ENCODE assay signal across 48 mouse cellular contexts in genomic region chr5:97462856-97463255, GRCm38 (mm10). TPM values are rescaled to one million over a fixed set of nuclear protein-coding genes. Genes with fewer than 3 reads are reported as not detected.
"Had no signal": no experiment of that assay in that cellular context is flagged by ENCODE, and none has a peak within 500 bp of the region (broad histone marks: within the 10 kb centered on the region; RNA-seq: fewer than 3 reads in every experiment).

No protein-coding gene starts in this region.

- DNase-seq: heart, postnatal 10 days; heart, postnatal 14 days; heart, postnatal 36 days; heart, postnatal 4 days; kidney, adult 11 months; kidney, adult 18-20 months; kidney, adult 2 months; kidney, adult 8-10 months; kidney, adult 9 months; kidney, postnatal 10 days; kidney, postnatal 14 days; kidney, postnatal 25 days; kidney, postnatal 36 days; kidney, postnatal 4 days; layer of hippocampus, adult 9-11 months; layer of hippocampus, postnatal 36 days had no signal

RNA-seq across cellular contexts. Expression of gene Gk2, which starts 6.0 kb away (rescaled TPM):
- total RNA-seq: heart, postnatal 10 days; heart, postnatal 14 days; heart, postnatal 25 days; heart, postnatal 36 days; heart, postnatal 4 days; hematopoietic stem cell, adult 5-6 weeks; hindbrain, postnatal 0 days; layer of hippocampus, adult 18-20 months; layer of hippocampus, adult 2 months; layer of hippocampus, adult 8-10 months; layer of hippocampus, postnatal 10 days; layer of hippocampus, postnatal 14 days; layer of hippocampus, postnatal 25 days; layer of hippocampus, postnatal 36 days; left cerebral cortex, adult 18-20 months; left cerebral cortex, adult 2 months; left cerebral cortex, adult 8-10 months had no signal
- polyA plus RNA-seq: heart, embryonic 13.5 days; heart, embryonic 14.5 days; heart, embryonic 15.5 days; heart, embryonic 16.5 days; heart, postnatal 0 days; hindbrain, embryonic 10.5 days; hindbrain, embryonic 11.5 days; hindbrain, embryonic 12.5 days; hindbrain, embryonic 13.5 days; hindbrain, embryonic 14.5 days; hindbrain, embryonic 15.5 days; hindbrain, embryonic 16.5 days; hindbrain, postnatal 0 days; intestine, embryonic 15.5 days; intestine, embryonic 16.5 days; intestine, postnatal 0 days; kidney, embryonic 14.5 days; kidney, embryonic 15.5 days; kidney, embryonic 16.5 days; kidney, postnatal 0 days; large intestine, adult 2 months had no signal
